Mouse (Mus musculus) embryonic facial prominence, embryonic 13.5 days (tissue): ENCODE measurements around the gene Mical3. TPM values are rescaled to one million over a fixed set of nuclear protein-coding genes. Genes with fewer than 3 reads are reported as not detected.

Source experiments
- ATAC-seq: fragments of 200-750 bp; cut with Nextera tagmentation; 2 replicates; pipeline ENCODE4 v1.8.0; 2017; ENCODE audit warnings: low read depth; ENCODE audit not compliant: insufficient number of reproducible peaks, insufficient read depth, low FRiP score, low TSS enrichment
- H3K27ac ChIP-seq: fragments of 300-500 bp; sonication (generic); 2 replicates; pipeline ENCODE4 v1.5.1; 2015; ENCODE audit warnings: moderate library complexity, mild to moderate bottlenecking, inconsistent platforms
- H3K27me3 ChIP-seq: fragments of 300-500 bp; sonication (generic); 2 replicates; pipeline ENCODE4 v1.6.1; 2015; ENCODE audit warnings: mild to moderate bottlenecking, inconsistent platforms
- H3K36me3 ChIP-seq: fragments of 300-500 bp; sonication (generic); 2 replicates; pipeline ENCODE4 v1.6.1; 2015; ENCODE audit warnings: mild to moderate bottlenecking, inconsistent platforms
- H3K4me1 ChIP-seq: fragments of 300-500 bp; sonication (generic); 2 replicates; pipeline ENCODE4 v1.6.1; 2015; ENCODE audit warnings: inconsistent platforms
- H3K4me2 ChIP-seq: fragments of 300-500 bp; sonication (generic); 2 replicates; pipeline ENCODE4 v1.6.1; 2015; ENCODE audit warnings: moderate library complexity, mild to moderate bottlenecking, inconsistent platforms
- H3K4me3 ChIP-seq: fragments of 300-500 bp; sonication (generic); 2 replicates; pipeline ENCODE4 v1.5.1; 2015; ENCODE audit warnings: mild to moderate bottlenecking, inconsistent platforms
- H3K9ac ChIP-seq: fragments of 300-500 bp; sonication (generic); 2 replicates; pipeline ENCODE4 v1.6.1; 2015; ENCODE audit warnings: mild to moderate bottlenecking, inconsistent platforms
- H3K9me3 ChIP-seq: fragments of 300-500 bp; sonication (generic); 2 replicates; pipeline ENCODE4 v1.6.1; 2016; ENCODE audit warnings: inconsistent platforms
- WGBS: fragments of 180-500 bp; shearing (Covaris S2); methylation state at CpG from one replicate; pipeline ENCODE4 v1.1.7; 2015; ENCODE audit warnings: mixed read lengths; 5-methylcytosine and 5-hydroxymethylcytosine counted together
- polyA plus RNA-seq: library from polyadenylated mRNA; unstranded; fragments of >200 nt; fragmentation: Nextera tagmentation; extraction: Ambion mirVana; gene quantifications from 2 replicates; pipeline ENCODE4 v1.2.1, GENCODE M21; 2015

The Mical3 gene
- polyA plus RNA-seq, 1 experiment from 2014 or later: 12.3 TPM

DNA sequence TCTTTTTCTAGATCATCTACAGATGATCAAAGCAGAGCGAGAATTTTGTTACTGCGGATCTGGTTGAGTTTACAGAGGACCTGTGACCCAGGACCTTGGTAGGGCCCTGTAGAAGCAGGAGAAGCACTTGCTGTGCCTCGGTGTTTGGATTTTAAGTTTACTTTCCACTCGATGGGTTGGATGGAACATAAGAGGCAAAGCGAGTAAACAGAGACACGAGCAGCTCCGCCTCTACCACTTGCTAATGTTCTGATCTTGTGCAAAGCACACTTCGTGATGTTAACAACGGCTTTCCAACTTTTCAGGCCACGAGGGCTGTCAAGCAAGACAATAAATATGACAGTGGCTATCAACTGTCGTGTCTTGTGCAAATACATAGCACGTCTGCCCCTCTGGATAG, 31.8 kb upstream of the Mical3 start:
- H3K4me2 ChIP-seq: no peak overlapping the region
- H3K4me3 ChIP-seq: no peak overlapping the region
- no peaks in the 10 kb centered on the region for H3K27me3 ChIP-seq
- peaks cover 15% of the 10 kb centered on the region for H3K4me1 ChIP-seq
- H3K9me3 ChIP-seq: no peaks in the 10 kb centered on the region
- no peaks in the 10 kb centered on the region for H3K36me3 ChIP-seq
- 88% methylated on average over 12 of the region's 12 CpGs for WGBS
- no peak overlapping the region for H3K9ac ChIP-seq
- no peak for ATAC-seq
- H3K27ac ChIP-seq: no peak overlapping the region

DNA sequence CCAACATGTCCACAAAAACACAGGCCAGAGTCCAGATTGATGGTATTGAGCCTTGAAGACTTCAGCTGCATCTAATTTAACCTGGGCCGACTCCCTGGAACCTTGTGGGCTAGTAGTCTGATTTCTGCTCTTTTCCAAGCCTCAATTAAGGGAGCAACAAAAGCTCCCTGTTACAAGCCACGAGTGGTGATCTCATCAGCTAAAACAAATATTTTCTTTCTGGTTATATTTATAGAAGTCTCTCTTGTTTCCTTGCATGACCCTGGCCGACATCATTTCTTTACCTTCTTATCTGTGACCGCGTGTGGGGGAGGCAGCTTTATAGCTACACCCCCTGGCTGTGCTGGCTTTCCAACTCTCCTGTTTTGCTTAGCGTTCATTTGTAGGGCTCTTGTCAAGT, 29.3 kb upstream of the Mical3 start:
- Histone ChIP-seq H3K9me3 (no peaks in the 10 kb centered on the region), H3K4me2 (no peak overlapping the region), H3K4me3 (no peak overlapping the region), H3K9ac (no peak overlapping the region), H3K27ac (peak overlapping the region; percentile 39), H3K36me3 (no peaks in the 10 kb centered on the region), H3K4me1 (peaks cover 10% of the 10 kb centered on the region; the same call in 1 of the 2 replicates), H3K27me3 (no peaks in the 10 kb centered on the region)
- ATAC-seq: no peak
- WGBS: 35% methylated on average over 6 of the region's 6 CpGs

DNA sequence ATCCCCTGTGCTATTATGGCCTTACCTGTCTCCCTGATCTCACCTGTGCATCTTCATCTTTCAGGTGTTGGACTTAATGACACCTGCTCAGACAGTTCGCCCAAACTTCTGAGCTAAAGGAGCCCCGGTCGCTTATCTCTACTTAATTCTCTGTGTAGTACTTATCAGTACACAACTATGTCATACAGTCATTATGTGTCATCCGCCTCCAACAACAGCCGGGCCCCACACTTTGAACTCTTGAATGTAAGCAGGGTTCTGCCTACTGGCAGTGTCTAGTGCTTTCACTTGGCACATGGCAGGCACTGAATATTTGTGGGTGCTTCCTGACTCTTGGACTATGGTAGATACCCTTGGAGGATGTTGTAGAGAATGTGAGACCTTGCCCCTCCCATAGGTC, 28.8 kb upstream of the Mical3 start:
- peaks cover 15% of the 10 kb centered on the region for H3K4me1 ChIP-seq
- H3K9me3 ChIP-seq: no peaks in the 10 kb centered on the region
- no peak for ATAC-seq
- no peak overlapping the region for H3K4me2 ChIP-seq
- no peak overlapping the region for H3K4me3 ChIP-seq
- 87% methylated on average over 5 of the region's 5 CpGs for WGBS
- no peaks in the 10 kb centered on the region for H3K36me3 ChIP-seq
- H3K9ac ChIP-seq: no peak overlapping the region
- H3K27me3 ChIP-seq: no peaks in the 10 kb centered on the region
- peak overlapping the region; percentile 39 for H3K27ac ChIP-seq

DNA sequence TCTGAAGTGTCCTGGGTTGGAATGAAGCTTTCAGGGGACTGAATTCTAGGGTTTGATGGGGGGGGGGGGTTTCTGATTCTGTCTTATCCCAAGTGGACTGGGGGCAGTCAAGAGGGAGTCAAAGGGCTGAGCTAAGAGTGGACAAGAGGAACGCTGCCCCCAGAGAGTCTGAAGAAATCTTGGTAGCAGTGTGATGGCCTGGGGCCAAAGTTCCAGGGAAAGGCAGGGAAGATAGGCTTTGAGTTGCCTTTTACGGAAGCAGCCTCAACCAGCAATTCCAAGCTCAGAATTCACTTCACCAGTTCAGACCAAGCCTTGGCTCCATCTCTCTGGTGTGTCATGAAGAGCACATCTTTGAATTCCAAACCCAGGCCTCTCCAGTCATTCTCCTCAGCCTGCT, 25.2 kb upstream of the Mical3 start:
- ATAC-seq: no peak
- Histone ChIP-seq H3K9ac (no peak overlapping the region), H3K4me2 (no peak overlapping the region), H3K9me3 (no peaks in the 10 kb centered on the region), H3K4me3 (no peak overlapping the region), H3K27me3 (no peaks in the 10 kb centered on the region), H3K27ac (no peak overlapping the region), H3K36me3 (no peaks in the 10 kb centered on the region), H3K4me1 (peaks cover 25% of the 10 kb centered on the region)
- WGBS: 54% methylated on average over 2 of the region's 2 CpGs

DNA sequence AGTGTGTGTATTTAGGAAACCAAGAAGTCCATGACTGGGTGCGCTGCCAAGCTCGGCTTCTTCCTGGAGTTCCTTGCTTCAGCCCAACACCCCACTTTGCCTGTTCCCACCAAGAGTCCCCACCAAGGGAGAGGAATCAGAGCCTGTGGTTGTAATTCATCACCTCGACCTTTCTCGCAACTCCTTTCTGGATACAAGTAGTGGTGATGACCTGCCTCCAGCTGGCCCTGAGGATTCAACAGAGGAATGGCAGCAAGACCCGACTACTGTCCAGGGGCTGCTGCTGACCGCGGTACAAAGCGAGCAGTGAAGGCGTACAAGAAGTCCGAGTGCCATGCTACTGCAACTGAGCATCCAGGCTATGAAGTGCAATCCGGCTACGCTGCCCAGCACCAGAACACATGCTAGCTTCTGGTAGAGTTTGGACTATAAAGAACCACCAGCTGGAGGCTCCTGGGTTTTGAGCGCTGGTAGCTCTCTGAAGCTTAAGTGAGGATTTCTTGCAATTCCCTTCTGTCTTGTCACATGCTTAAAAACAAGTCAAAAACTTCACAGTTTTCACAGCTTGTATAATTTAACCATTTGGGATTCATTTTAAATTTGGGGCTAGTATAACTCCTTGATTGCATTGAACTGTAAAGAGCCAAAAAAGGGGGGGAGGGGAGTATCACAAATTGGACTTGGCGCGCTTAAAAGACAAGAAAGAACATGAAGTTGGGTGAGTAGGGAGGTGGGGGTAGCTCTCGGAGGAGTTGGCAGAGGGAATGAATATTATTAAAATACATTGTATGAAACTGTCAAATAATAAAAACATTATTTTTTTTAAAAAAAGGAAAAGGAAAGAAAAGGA, 23.9 kb upstream of the Mical3 start:
- WGBS: 78% methylated on average over 16 of the region's 16 CpGs
- no peaks in the 10 kb centered on the region for H3K27me3 ChIP-seq
- H3K4me3 ChIP-seq: no peak overlapping the region
- ATAC-seq: no peak
- H3K9me3 ChIP-seq: no peaks in the 10 kb centered on the region
- H3K27ac ChIP-seq: 0 out of 2 replicates have a peak overlapping the region, but pooled peaks have one; percentile 44
- H3K4me1 ChIP-seq: peaks cover 22% of the 10 kb centered on the region
- no peaks in the 10 kb centered on the region for H3K36me3 ChIP-seq
- no peak overlapping the region for H3K4me2 ChIP-seq
- H3K9ac ChIP-seq: no peak overlapping the region

DNA sequence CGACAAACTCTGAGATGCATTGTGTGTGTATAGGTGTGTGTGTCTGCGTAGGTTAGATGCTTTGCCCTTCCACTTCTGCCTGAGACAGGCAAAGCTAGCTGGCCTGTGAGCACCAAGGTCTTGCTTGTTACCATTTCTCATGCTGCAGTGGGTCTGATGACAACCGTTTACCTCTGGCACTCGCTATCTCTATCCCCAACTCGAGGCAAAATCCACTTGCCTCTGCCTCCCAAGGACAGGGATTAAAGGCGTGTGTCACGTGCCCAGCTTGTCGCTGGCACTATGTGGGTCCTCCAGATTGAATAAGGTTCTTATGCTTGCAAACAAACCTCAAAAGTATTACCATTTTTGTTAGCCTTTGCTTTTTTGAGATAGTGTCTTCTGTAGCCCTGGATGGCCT, 22.4 kb upstream of the Mical3 start:
- no peak overlapping the region for H3K4me2 ChIP-seq
- H3K4me1 ChIP-seq: peaks cover 33% of the 10 kb centered on the region
- WGBS: 84% methylated on average over 8 of the region's 8 CpGs
- no peak overlapping the region for H3K4me3 ChIP-seq
- H3K27ac ChIP-seq: no peak overlapping the region
- no peak for ATAC-seq
- no peaks in the 10 kb centered on the region for H3K36me3 ChIP-seq
- H3K27me3 ChIP-seq: no peaks in the 10 kb centered on the region
- H3K9ac ChIP-seq: no peak overlapping the region
- no peaks in the 10 kb centered on the region for H3K9me3 ChIP-seq

DNA sequence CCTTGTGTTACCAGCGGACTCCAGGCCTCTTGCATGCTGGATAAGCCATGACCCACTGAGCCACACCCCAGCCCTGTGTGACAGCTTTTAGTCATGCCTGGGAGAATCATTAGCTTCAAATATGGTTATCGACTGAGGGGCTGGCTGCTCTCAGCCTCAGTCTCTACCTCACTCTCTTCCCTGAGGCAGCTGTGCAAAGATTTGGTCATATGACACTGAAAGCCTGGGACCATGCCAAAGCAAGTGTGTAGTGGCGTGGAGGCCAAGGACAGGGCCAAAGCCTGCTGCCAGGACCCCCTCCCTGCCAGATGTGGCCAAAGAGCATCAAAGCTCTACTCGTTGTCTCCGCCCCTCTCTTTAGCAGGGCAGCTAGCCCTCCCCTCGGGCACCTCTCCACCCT, 20.9 kb upstream of the Mical3 start:
- Histone ChIP-seq H3K4me2 (no peak overlapping the region), H3K4me3 (no peak overlapping the region), H3K9ac (no peak overlapping the region), H3K27ac (peak overlapping the region; percentile 19; the same call in 1 of the 2 replicates), H3K4me1 (peaks cover 48% of the 10 kb centered on the region), H3K27me3 (no peaks in the 10 kb centered on the region), H3K9me3 (no peaks in the 10 kb centered on the region), H3K36me3 (no peaks in the 10 kb centered on the region)
- WGBS: 48% methylated on average over 6 of the region's 6 CpGs
- no peak for ATAC-seq

DNA sequence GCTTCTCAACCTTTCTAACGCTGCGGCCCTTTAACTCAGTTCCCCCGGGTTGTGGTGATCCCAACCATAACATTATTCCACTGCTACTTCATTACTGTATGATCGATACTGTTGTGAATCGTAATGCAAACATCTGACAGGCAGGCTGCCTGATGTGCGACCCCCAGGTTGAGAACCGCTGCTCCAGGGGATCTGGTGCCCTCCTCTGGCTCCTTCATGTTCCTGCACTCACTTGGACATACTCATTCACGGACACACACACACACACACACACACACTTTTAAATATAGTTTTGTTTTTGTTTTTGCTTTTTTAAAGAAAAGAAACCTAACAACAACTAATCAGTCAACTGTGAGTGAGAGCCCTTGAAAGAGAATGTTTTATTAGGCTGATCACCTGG, 19.3 kb upstream of the Mical3 start:
- Histone ChIP-seq H3K36me3 (no peaks in the 10 kb centered on the region), H3K27ac (0 out of 2 replicates have a peak overlapping the region, but pooled peaks have one; percentile 49), H3K9ac (no peak overlapping the region), H3K4me2 (no peak overlapping the region), H3K27me3 (no peaks in the 10 kb centered on the region), H3K4me1 (peaks cover 57% of the 10 kb centered on the region), H3K4me3 (no peak overlapping the region), H3K9me3 (no peaks in the 10 kb centered on the region)
- 88% methylated on average over 8 of the region's 8 CpGs for WGBS
- no peak for ATAC-seq

DNA sequence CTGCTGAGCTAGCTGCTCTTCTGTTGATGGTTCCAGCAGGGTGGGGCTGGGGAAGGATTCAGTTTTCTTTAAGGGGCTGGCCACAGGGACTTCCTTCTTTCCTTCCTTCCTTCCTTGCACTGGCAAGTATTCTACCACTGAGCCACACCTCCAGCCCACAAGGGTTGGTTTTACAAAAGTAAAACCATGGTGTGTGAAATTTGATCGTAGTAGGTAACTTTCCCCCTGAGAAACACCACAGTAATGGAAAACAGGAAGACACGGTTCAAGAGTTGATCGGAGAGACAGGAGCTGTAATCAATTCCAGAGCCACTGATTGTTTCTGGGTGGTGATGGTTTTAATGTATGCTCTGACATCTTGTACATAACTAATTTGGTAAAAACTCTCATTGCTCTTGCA, 18.6 kb upstream of the Mical3 start:
- ATAC-seq: no peak
- no peaks in the 10 kb centered on the region for H3K9me3 ChIP-seq
- peaks cover 52% of the 10 kb centered on the region for H3K4me1 ChIP-seq
- H3K4me2 ChIP-seq: no peak overlapping the region
- peak overlapping the region; percentile 69 for H3K27ac ChIP-seq
- 26% methylated on average over 3 of the region's 3 CpGs for WGBS
- H3K27me3 ChIP-seq: no peaks in the 10 kb centered on the region
- H3K36me3 ChIP-seq: no peaks in the 10 kb centered on the region
- no peak overlapping the region for H3K9ac ChIP-seq
- no peak overlapping the region for H3K4me3 ChIP-seq

DNA sequence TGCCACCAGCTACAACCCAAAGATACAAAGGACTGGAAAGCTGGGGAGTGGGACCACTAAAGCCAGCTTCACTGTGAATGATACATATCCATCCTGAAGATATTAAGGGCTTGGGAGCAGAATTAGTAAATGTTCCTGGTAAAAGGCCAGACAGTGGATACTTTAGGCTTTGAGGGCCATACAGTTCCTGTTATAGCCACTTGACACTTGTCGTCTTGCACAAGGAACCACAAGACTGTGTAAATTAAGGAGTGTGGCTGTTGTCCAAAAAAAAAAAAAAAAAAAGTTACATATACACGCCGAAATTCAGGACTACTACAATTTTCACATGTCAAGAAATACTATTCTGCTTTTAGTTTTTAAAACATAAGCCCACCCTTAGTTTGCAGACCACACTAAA, 17.6 kb upstream of the Mical3 start:
- H3K9ac ChIP-seq: no peak overlapping the region
- H3K36me3 ChIP-seq: no peaks in the 10 kb centered on the region
- no peak overlapping the region for H3K4me2 ChIP-seq
- no peak overlapping the region for H3K27ac ChIP-seq
- H3K9me3 ChIP-seq: no peaks in the 10 kb centered on the region
- ATAC-seq: no peak
- no peaks in the 10 kb centered on the region for H3K27me3 ChIP-seq
- WGBS: 46% methylated on average over 3 of the region's 3 CpGs
- no peak overlapping the region for H3K4me3 ChIP-seq
- peaks cover 51% of the 10 kb centered on the region for H3K4me1 ChIP-seq

DNA sequence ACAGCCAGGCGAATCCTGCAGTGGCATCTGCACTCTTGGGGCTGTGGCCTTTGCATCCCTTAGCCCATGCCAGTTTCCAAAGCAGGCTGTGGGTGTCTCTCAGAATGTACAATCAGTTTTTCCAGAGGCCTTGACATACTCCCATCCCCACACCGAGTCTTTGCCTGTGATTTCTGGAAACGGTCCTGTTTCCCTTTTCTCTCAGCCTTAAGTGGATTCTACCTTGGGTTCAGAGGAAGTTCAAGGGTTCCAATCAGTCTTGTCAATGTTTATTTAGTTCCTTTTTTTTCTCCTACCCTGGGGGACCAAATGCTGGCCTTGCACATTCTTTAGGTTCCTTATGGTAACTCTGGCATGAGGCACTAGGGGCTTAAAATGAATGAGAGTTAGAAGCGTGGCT, 16.0 kb upstream of the Mical3 start:
- no peaks in the 10 kb centered on the region for H3K9me3 ChIP-seq
- H3K4me3 ChIP-seq: no peak overlapping the region
- H3K9ac ChIP-seq: no peak overlapping the region
- no peaks in the 10 kb centered on the region for H3K27me3 ChIP-seq
- H3K27ac ChIP-seq: peak overlapping the region; percentile 57; the same call in 1 of the 2 replicates
- peaks cover 49% of the 10 kb centered on the region for H3K4me1 ChIP-seq
- ATAC-seq: no peak; the same call in 1 of the 2 replicates
- 27% methylated on average over 4 of the region's 4 CpGs for WGBS
- H3K36me3 ChIP-seq: no peaks in the 10 kb centered on the region
- no peak overlapping the region for H3K4me2 ChIP-seq

DNA sequence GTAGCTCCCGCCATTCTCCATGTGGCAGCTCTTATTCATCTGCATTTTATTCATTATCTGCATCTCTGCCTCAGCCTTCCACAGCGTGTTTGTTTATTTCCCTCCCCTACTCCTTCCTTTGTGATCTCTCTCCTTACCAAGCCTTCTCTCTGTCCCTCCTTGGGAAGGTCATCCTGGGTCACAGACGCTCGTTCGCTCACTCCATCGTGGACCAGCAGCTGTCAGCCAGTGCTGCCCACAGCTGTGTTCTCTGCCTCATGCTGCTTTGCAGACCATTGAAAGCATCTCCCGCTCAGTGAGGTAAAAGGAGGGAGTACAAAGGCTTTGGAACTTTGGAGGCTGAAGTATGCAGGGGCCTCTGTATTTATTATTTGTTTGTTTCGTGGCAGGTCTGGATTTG, 15.1 kb upstream of the Mical3 start:
- Histone ChIP-seq H3K4me2 (no peak overlapping the region), H3K27ac (no peak overlapping the region), H3K9me3 (no peaks in the 10 kb centered on the region), H3K36me3 (no peaks in the 10 kb centered on the region), H3K4me1 (peaks cover 44% of the 10 kb centered on the region), H3K27me3 (no peaks in the 10 kb centered on the region), H3K4me3 (no peak overlapping the region), H3K9ac (no peak overlapping the region)
- no peak for ATAC-seq
- 51% methylated on average over 8 of the region's 8 CpGs for WGBS
